ENCODE assay signal across 16 mouse cellular contexts in genomic region chr5:67550257-67550656, GRCm38 (mm10). TPM values are rescaled to one million over a fixed set of nuclear protein-coding genes. Genes with fewer than 3 reads are reported as not detected.
"Had no signal": no experiment of that assay in that cellular context is flagged by ENCODE, and none has a peak within 500 bp of the region (broad histone marks: within the 10 kb centered on the region; RNA-seq: fewer than 3 reads in every experiment).

No protein-coding gene starts in this region.

- H3K27ac ChIP-seq: limb, embryonic 10.5 days; liver, embryonic 15.5 days; lung, embryonic 15.5 days; macrophage; midbrain, embryonic 15.5 days; neural tube, embryonic 12.5 days; stomach, postnatal 0 days had no signal

- H3K9ac ChIP-seq: liver, embryonic 15.5 days; lung, embryonic 15.5 days; midbrain, embryonic 15.5 days; neural tube, embryonic 12.5 days had no signal

- H3K4me1 ChIP-seq: liver, embryonic 15.5 days; lung, embryonic 15.5 days; megakaryocyte, embryonic 14.5 days; midbrain, embryonic 15.5 days; neural tube, embryonic 12.5 days had no signal

- DNase-seq: kidney, postnatal 25 days; layer of hippocampus, adult 9-11 months; lung, postnatal 14 days; thymus, postnatal 14 days had no signal

- H3K4me2 ChIP-seq: liver, embryonic 11.5 days; liver, embryonic 15.5 days; lung, embryonic 15.5 days; midbrain, embryonic 11.5 days; midbrain, embryonic 15.5 days; neural tube, embryonic 12.5 days had no signal

- H3K36me3 ChIP-seq: liver, embryonic 15.5 days; lung, embryonic 15.5 days; midbrain, embryonic 15.5 days; neural tube, embryonic 12.5 days had no signal

- H3K27me3 ChIP-seq: liver, embryonic 15.5 days; lung, embryonic 15.5 days; megakaryocyte, embryonic 14.5 days; midbrain, embryonic 15.5 days; neural tube, embryonic 12.5 days had no signal

- H3K4me3 ChIP-seq: limb, embryonic 10.5 days; liver, embryonic 15.5 days; lung, embryonic 15.5 days; megakaryocyte, embryonic 14.5 days; midbrain, embryonic 15.5 days; neural tube, embryonic 12.5 days had no signal

- ATAC-seq: midbrain, embryonic 15.5 days had no signal

- H3K9me3 ChIP-seq: limb, embryonic 10.5 days; liver, embryonic 15.5 days; lung, embryonic 15.5 days; midbrain, embryonic 15.5 days; neural tube, embryonic 12.5 days had no signal

RNA-seq across cellular contexts. Expression of gene Shisa3, which starts 57.4 kb away (rescaled TPM):
- total RNA-seq: monocyte, adult 5-6 weeks; neutrophil, adult 5-6 weeks had no signal
- polyA plus RNA-seq: macrophage had no signal
